Comparison of ENCODE assay signal across 9 mouse cellular contexts in genomic region chr11:43612834-43613488, GRCm38 (mm10). TPM values are rescaled to one million over a fixed set of nuclear protein-coding genes. Genes with fewer than 3 reads are reported as not detected.
DNase-seq lines count a peak whose midpoint lies in the region; ATAC-seq lines count a peak whose summit lies in the region.
"Had no signal": no experiment of that assay in that cellular context is flagged by ENCODE, and none has a peak within 500 bp of the region (broad histone marks: within the 10 kb centered on the region; RNA-seq: fewer than 3 reads in every experiment).

No protein-coding gene starts in this region.

- peak; percentile 88 for DNase-seq in ES-CJ7 (ENCODE audit: low read depth, low spot score)
- peak; percentile 78 for DNase-seq in cerebellum, adult 11 months
- peak; percentile 95 for DNase-seq in forebrain, embryonic 14.5 days (ENCODE audit: low spot score)
- DNase-seq in heart, postnatal 10 days = peak; percentile 88 to 91
- peak; percentile 89 to 91 for DNase-seq in kidney, postnatal 4 days
- DNase-seq in testis, postnatal 10 days (ENCODE audit: low spot score) = peak; percentile 91

- H3K9me3 ChIP-seq in forebrain, embryonic 14.5 days (replicated peaks; ENCODE audit: control insufficient read depth, low read length) = no peaks in the 10 kb centered on the region
- no peaks in the 10 kb centered on the region for H3K9me3 ChIP-seq in liver, embryonic 16.5 days (replicated peaks; ENCODE audit: control insufficient read depth, low read length)
- H3K9me3 ChIP-seq in neural tube, embryonic 15.5 days (replicated peaks) = no peaks in the 10 kb centered on the region
- H3K9me3 ChIP-seq: limb, embryonic 15.5 days had no signal

- H3K4me3 ChIP-seq in forebrain, embryonic 14.5 days (ENCODE audit: low read depth, low read length) = no peak overlapping the region
- no peak overlapping the region for H3K4me3 ChIP-seq in liver, embryonic 16.5 days (ENCODE audit: low read depth, low read length)
- no peak overlapping the region for H3K4me3 ChIP-seq in neural tube, embryonic 15.5 days (replicated peaks)
- H3K4me3 ChIP-seq: limb, embryonic 15.5 days had no signal

- peak overlapping the region; percentile 40; the same call in 1 of the 2 replicates for H3K9ac ChIP-seq in forebrain, embryonic 14.5 days (ENCODE audit: low read length)
- no peak overlapping the region for H3K9ac ChIP-seq in liver, embryonic 16.5 days (ENCODE audit: low read depth, low read length)
- H3K9ac ChIP-seq in neural tube, embryonic 15.5 days (replicated peaks) = no peak overlapping the region
- H3K9ac ChIP-seq: limb, embryonic 15.5 days had no signal

- no peak overlapping the region for H3K4me2 ChIP-seq in forebrain, embryonic 14.5 days (ENCODE audit: low read length)
- H3K4me2 ChIP-seq in liver, embryonic 16.5 days (ENCODE audit: low read depth, low read length) = no peak overlapping the region
- H3K4me2 ChIP-seq in neural tube, embryonic 15.5 days = no peak overlapping the region
- H3K4me2 ChIP-seq: limb, embryonic 15.5 days had no signal

- peak overlapping the region; percentile 59 for H3K27ac ChIP-seq in forebrain, embryonic 14.5 days (ENCODE audit: low read depth, low read length)
- no peak overlapping the region for H3K27ac ChIP-seq in liver, embryonic 16.5 days (ENCODE audit: low read length)
- peak overlapping the region; percentile 68 for H3K27ac ChIP-seq in neural tube, embryonic 15.5 days (replicated peaks)
- H3K27ac ChIP-seq: limb, embryonic 15.5 days had no signal

- peak; percentile 91 for ATAC-seq in forebrain, embryonic 14.5 days
- peak; percentile 47; the same call in 1 of the 2 replicates for ATAC-seq in liver, embryonic 16.5 days (ENCODE audit: low read depth)
- peak; percentile 76 for ATAC-seq in neural tube, embryonic 15.5 days (ENCODE audit: low FRiP score)

- H3K4me1 ChIP-seq in forebrain, embryonic 14.5 days (ENCODE audit: control insufficient read depth, insufficient read depth, low read length) = peaks cover 2% of the 10 kb centered on the region; the same call in 1 of the 2 replicates
- no peaks in the 10 kb centered on the region for H3K4me1 ChIP-seq in liver, embryonic 16.5 days (ENCODE audit: control insufficient read depth, low read depth, low read length)
- peaks cover 22% of the 10 kb centered on the region for H3K4me1 ChIP-seq in neural tube, embryonic 15.5 days

- H3K27me3 ChIP-seq in forebrain, embryonic 14.5 days (replicated peaks; ENCODE audit: control insufficient read depth, insufficient read depth, low read length) = no peaks in the 10 kb centered on the region
- no peaks in the 10 kb centered on the region for H3K27me3 ChIP-seq in liver, embryonic 16.5 days (ENCODE audit: control insufficient read depth, insufficient read depth, low read depth, low read length)
- no peaks in the 10 kb centered on the region for H3K27me3 ChIP-seq in neural tube, embryonic 15.5 days (replicated peaks)
- H3K27me3 ChIP-seq: limb, embryonic 15.5 days had no signal

- 22% methylated on average over 12 of the region's 12 CpGs for WGBS in forebrain, embryonic 14.5 days
- 28% methylated on average over 12 of the region's 12 CpGs for WGBS in liver, embryonic 16.5 days (ENCODE audit: insufficient replicate concordance)
- 20% methylated on average over 12 of the region's 12 CpGs for WGBS in neural tube, embryonic 15.5 days

- intact Hi-C loops in heart, postnatal 10 days (cut with DNase I) = loop anchor here (1.0 to 5.0 kb wide), 3 partner anchors 69 to 161 kb away; partner anchors contain the start of gene Pwwp2a

- H3K36me3 ChIP-seq in forebrain, embryonic 14.5 days (ENCODE audit: control insufficient read depth, insufficient read depth, low read length) = no peaks in the 10 kb centered on the region
- H3K36me3 ChIP-seq in liver, embryonic 16.5 days (ENCODE audit: control insufficient read depth, insufficient read depth) = no peaks in the 10 kb centered on the region
- H3K36me3 ChIP-seq in neural tube, embryonic 15.5 days = no peaks in the 10 kb centered on the region
- H3K36me3 ChIP-seq: limb, embryonic 15.5 days had no signal

RNA-seq across cellular contexts. Expression of gene Fabp6, which starts 11.6 kb away (rescaled TPM):
- polyA plus RNA-seq in forebrain, embryonic 14.5 days (2014; fragmentation: Nextera tagmentation; extraction: Ambion mirVana) = not detected in 2 replicates
- total RNA-seq in heart, postnatal 10 days (2021) = not detected
- not detected in 2 replicates for polyA plus RNA-seq in liver, embryonic 16.5 days (2015; fragmentation: Nextera tagmentation; extraction: Ambion mirVana)
- polyA plus RNA-seq in neural tube, embryonic 15.5 days (2015; fragmentation: Nextera tagmentation; extraction: Ambion mirVana) = not detected in 2 replicates

RNA-seq across cellular contexts. Expression of gene 4933415A04Rik, which starts 26.1 kb away (rescaled TPM):
- 1.2 and 2.0 TPM in 2 replicates for polyA plus RNA-seq in forebrain, embryonic 14.5 days (2014; fragmentation: Nextera tagmentation; extraction: Ambion mirVana)
- total RNA-seq in heart, postnatal 10 days (2021) = 1 to 10 TPM; 2.7 to 3.4 TPM
- polyA plus RNA-seq in liver, embryonic 16.5 days (2015; fragmentation: Nextera tagmentation; extraction: Ambion mirVana) = 0.43 and 0.71 TPM in 2 replicates
- polyA plus RNA-seq in neural tube, embryonic 15.5 days (2015; fragmentation: Nextera tagmentation; extraction: Ambion mirVana) = 2.7 and 3.5 TPM in 2 replicates
